Comparison of ENCODE assay signal across 27 mouse cellular contexts in genomic region chr13:37399340-37399739, GRCm38 (mm10). TPM values are rescaled to one million over a fixed set of nuclear protein-coding genes. Genes with fewer than 3 reads are reported as not detected.
DNase-seq lines count a peak whose midpoint lies in the region; TF ChIP-seq lines count a peak whose summit lies in the region.
"Had no signal": no experiment of that assay in that cellular context is flagged by ENCODE, and none has a peak within 500 bp of the region (broad histone marks: within the 10 kb centered on the region; RNA-seq: fewer than 3 reads in every experiment).

No protein-coding gene starts in this region.

- intact Hi-C loops in heart, postnatal 36 days (cut with DNase I) = no loop called here

- WGBS in thymus, adult 2 months = 95% methylated on average over 8 of the region's 8 CpGs

- TF ChIP-seq POLR2A in thymus, adult 2 months (IDR thresholded peaks at IDR 0.05; ENCODE audit: control insufficient read depth, extremely low read depth, insufficient read depth, low read length, poor library complexity) = no peak

- no peak for TF ChIP-seq CTCF in thymus, adult 2 months (IDR thresholded peaks at IDR 0.05; ENCODE audit: borderline replicate concordance, control insufficient read depth, extremely low read depth, insufficient read depth, low read length, poor library complexity)

- no peak overlapping the region for H3K27ac ChIP-seq in thymus, adult 2 months (ENCODE audit: control insufficient read depth, insufficient read depth, low read length)
- H3K27ac ChIP-seq: embryonic facial prominence, embryonic 13.5 days; forebrain, embryonic 12.5 days; hindbrain, embryonic 13.5 days; left cerebral cortex, adult 2 months; limb, embryonic 13.5 days; liver, embryonic 12.5 days; macrophage; neural tube, embryonic 15.5 days had no signal

- H3K27me3 ChIP-seq in thymus, adult 2 months (ENCODE audit: control insufficient read depth, insufficient read depth, low read length) = no peaks in the 10 kb centered on the region
- H3K27me3 ChIP-seq: CH12.LX; embryonic facial prominence, embryonic 13.5 days; forebrain, embryonic 12.5 days; hindbrain, embryonic 13.5 days; limb, embryonic 13.5 days; liver, embryonic 12.5 days; neural tube, embryonic 15.5 days had no signal

- peak; percentile 60 for DNase-seq in heart, adult 11 months
- no peak for DNase-seq in heart, postnatal 36 days
- DNase-seq in 3T3-L1 (ENCODE audit: low read depth, low spot score) (peak; percentile 35), NIH3T3 (ENCODE audit: low read depth) (peak; percentile 11)
- peak; percentile 83 for DNase-seq in gonadal fat pad, adult 2 months (ENCODE audit: low read depth)
- no peak for DNase-seq in thymus, adult 2 months
- DNase-seq in urinary bladder, postnatal 10 days (ENCODE audit: low spot score) = no peak
- DNase-seq: cerebellum, adult 11-12 months; cerebellum, postnatal 10 days; forebrain, postnatal 0 days; gastrocnemius, postnatal 10 days; heart, postnatal 4 days; kidney, postnatal 25 days; midbrain, embryonic 14.5 days; retina, postnatal 1 day; right cerebral cortex, postnatal 14 days; thymus, postnatal 25 days had no signal

- H3K36me3 ChIP-seq in thymus, adult 2 months (ENCODE audit: control insufficient read depth, insufficient read depth, low read length) = no peaks in the 10 kb centered on the region
- H3K36me3 ChIP-seq: embryonic facial prominence, embryonic 13.5 days; forebrain, embryonic 12.5 days; hindbrain, embryonic 13.5 days; limb, embryonic 13.5 days; liver, embryonic 12.5 days; neural tube, embryonic 15.5 days had no signal

- no peaks in the 10 kb centered on the region for H3K4me1 ChIP-seq in thymus, adult 2 months (replicated peaks; ENCODE audit: control insufficient read depth, insufficient read depth, low read length)
- H3K4me1 ChIP-seq: embryonic facial prominence, embryonic 13.5 days; forebrain, embryonic 12.5 days; limb, embryonic 13.5 days; neural tube, embryonic 15.5 days had no signal

- H3K4me3 ChIP-seq in thymus, adult 2 months (ENCODE audit: control insufficient read depth, insufficient read depth, low read length) = no peak overlapping the region
- H3K4me3 ChIP-seq: embryonic facial prominence, embryonic 13.5 days; forebrain, embryonic 12.5 days; hindbrain, embryonic 13.5 days; left cerebral cortex, adult 2 months; limb, embryonic 13.5 days; liver, embryonic 12.5 days; neural tube, embryonic 15.5 days had no signal

RNA-seq across cellular contexts. Expression of gene Ly86, which starts 54.3 kb away (rescaled TPM):
- 1 to 10 TPM; 2.9 to 3.9 TPM for total RNA-seq in heart, postnatal 36 days (2021)
- polyA plus RNA-seq in gonadal fat pad, adult 2 months (2012; rRNA removed) = 7.0 and 9.4 TPM in 2 replicates
- polyA plus RNA-seq in thymus, adult 2 months (2012; rRNA removed) = 14.2 and 14.4 TPM in 2 replicates
- polyA plus RNA-seq: C2C12 had no signal

Comparison
In these comparisons a context has a peak if more than half of its experiments do, and no peak if none do; other contexts are left out.
1. DNase-seq: peak in heart, adult 11 months (single experiment), 3T3-L1 (single experiment), NIH3T3 (single experiment) and gonadal fat pad, adult 2 months (single experiment); none in heart, postnatal 36 days (0 of 2), thymus, adult 2 months (single experiment) and urinary bladder, postnatal 10 days (single experiment).